Mouse (Mus musculus): Measurements from ENCODE around the gene Itpr1.

Gene Itpr1

DNA sequence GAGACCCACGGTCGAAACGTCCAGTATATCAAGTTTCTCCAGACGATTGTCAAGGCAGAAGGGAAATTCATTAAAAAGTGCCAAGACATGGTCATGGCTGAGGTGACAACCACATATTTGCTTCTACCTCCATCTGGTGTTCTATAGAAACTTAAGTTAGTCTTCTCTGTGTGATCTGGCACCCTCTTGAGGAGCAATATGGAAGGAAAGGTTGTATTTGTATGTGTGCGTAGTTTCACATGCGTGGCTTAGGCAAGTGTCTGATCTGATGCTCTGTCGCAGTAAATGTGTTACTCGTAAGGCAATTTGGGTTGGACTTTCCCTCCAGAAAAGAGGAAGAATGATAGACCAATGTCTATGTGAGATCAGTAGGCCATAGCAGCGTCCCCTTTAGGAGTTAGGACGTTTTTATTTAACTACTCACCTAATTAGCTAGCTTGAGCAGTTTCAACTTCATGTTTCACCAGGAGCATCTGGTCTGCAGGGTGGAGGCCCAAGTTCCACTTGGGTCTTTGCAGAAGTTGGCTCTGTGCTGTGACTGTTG lies 188.6 kb downstream of the Itpr1 start:
- peak; percentile 7 for DNase-seq (ENCODE audit: low read depth)

DNA sequence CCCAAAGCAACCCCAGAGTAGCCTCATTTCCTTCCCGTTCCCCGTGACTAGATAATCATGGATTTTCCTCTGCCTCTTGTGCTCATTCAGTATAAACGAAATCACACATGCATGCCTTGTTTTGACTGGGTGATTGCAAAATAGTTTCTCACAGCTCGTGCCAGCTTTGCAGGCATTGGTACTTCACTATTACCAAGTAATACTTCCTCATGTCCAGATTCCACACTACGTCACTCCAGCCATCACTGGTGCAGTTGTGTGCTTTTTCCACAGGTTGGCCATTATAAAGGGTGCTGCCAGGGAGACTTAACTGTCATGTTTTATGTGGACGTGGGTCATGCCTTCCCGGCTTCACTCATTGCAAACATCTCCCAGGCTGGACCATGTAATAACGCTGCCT lies 191.8 kb downstream of the Itpr1 start:
- DNase-seq (ENCODE audit: low read depth), result no peak

DNA sequence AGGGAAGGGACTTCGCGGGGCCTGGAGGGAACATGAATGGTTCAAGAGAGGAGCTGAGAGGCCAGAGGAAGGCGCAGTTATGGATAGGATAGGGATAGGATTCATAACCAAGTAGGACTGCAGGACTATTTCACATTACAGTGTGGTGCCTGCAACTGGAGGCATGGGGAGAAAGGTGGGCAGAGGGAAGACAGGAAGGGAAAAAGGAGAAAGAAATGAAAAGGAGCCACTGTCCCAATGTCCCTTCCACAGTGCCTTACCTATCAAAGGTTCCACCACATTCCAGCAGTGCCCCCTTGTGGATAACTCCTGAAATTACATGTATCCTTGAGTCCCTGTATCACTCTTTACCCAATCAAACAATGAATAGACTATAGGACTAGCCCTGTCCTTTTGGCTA lies 195.2 kb downstream of the Itpr1 start:
- DNase-seq (ENCODE audit: low read depth), result peak; percentile 80

DNA sequence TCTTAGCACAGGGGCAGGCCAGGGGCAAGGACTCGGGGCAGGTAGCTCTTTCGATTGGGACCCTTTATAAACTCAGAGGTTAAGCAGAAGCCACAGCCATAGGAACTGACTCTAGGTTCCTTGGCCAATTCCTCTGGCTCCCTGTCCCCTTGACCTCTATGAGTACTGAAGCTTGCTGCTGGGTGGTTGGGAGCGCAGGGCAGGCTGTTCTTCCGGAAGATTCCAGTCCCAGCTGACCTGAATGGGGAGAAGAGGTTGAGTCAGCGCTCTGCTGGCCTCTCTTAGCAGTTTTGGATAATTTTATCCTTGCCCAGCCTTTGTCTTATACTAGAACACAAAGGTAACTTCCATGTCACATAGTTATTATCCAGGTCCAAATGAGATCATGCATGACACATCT lies 195.8 kb downstream of the Itpr1 start:
- DNase-seq (ENCODE audit: low read depth), result no peak

DNA sequence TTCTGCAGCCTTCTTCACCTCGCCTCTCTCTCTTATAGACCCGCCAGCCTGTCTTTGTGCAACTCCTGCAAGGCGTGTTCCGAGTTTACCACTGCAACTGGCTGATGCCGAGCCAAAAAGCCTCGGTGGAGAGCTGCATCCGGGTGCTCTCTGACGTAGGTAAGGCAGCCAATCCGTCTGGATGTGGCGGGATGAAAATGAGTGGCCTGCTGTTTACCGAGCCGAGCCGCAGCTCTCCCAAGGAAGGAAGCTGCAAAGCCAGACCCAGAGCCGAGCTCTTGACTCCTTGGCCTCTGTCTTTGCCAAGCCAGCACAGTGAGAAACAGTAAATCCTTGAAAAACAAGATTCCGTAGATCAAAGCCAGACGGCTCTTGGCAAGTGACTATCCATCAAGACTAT lies 197.9 kb downstream of the Itpr1 start:
- no peak for DNase-seq (ENCODE audit: low read depth)

DNA sequence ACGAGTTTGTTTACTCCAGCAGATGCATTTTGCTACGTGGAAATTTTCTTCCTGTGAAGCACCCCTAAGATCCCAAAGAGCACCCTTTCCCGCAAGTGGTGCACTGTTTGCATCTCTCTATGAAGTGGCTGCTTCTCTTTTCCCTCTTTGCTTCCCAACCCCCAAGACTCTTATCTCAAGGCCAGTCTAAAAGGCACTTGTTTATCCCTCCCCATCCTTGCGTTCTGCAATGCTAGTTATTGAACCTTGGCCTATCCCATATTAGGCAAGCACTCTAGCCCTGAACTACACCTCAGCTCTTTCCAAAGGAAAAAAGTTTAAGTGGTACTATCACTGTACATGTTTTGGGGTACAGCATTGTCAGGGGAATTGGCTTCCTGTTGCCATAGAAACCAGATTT lies 198.3 kb downstream of the Itpr1 start:
- DNase-seq (ENCODE audit: low read depth), result no peak

DNA sequence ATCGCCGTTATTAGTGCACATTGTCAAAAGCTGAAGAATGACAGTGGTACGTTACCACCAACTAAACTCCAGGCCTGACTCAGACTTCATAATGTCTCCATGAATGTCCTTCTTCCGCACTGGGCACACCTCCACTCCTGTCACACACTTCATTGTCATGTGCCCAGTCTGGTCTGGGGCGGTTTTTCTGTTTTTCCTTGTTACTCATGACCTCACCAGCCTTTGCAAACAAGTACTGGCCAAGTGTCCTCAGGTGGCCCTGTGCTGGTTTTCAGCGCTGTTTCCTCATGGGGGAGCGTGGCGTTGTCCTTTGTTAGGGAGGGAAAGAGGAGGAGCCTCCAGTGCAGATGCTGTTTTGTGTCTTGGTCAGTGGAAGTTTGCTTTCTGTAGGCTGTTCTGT lies 200.1 kb downstream of the Itpr1 start:
- no peak for DNase-seq (ENCODE audit: low read depth)

DNA sequence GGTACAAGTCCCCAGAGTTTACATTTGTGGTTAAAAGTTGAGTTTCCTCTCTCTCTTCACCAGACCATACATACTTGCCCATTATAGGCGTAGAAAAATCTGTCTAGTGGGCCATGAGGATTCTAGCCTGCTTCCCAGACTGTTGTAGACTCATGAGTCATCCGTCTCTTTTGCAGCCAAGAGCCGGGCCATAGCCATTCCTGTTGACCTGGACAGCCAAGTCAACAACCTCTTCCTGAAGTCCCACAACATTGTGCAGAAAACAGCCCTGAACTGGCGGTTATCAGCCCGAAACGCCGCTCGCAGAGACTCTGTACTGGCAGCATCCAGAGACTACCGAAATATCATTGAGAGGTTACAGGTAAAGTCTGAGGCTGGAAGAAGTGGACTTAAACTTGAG lies 200.7 kb downstream of the Itpr1 start:
- no peak for DNase-seq (ENCODE audit: low read depth)

DNA sequence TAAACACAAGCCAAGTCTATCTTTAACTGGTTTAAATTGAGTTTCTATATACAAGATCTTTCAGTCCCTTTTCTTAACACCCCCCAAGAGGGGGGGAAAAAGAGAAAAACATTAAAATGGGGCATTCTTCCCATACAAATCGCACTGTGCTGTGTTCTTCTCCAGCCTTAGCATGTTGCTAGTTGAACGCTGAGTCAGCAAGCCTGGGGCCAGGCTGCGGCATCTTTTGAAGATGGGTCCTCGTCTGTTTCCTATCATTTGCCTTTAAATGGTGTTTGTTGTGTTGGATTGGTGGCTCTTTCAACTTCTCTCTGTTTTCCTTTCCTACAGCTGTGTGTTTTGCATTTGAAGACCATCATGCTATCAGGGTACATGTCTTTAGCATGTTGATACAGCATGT lies 203.0 kb downstream of the Itpr1 start:
- no peak for DNase-seq (ENCODE audit: low read depth)

DNA sequence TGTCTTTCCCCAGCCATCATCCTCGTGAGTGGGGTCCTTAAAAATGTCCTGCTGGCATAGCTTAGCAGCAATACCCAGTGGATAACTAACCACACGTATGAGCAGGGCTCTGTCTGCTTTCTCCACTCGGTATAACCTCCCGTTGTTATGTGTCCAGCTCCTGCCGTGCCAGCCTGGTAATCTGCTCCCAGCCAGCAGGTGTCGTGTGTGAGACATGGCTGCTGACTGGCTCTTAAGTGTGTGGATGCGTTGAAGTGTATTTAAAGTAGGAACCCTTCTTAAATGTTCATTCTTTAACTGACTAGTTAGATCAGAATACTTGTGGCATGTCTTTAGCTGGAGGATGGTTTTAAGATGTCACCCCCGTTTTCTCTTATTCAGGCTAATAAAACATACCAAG lies 204.6 kb downstream of the Itpr1 start:
- peak; percentile 61 for DNase-seq (ENCODE audit: low read depth)

DNA sequence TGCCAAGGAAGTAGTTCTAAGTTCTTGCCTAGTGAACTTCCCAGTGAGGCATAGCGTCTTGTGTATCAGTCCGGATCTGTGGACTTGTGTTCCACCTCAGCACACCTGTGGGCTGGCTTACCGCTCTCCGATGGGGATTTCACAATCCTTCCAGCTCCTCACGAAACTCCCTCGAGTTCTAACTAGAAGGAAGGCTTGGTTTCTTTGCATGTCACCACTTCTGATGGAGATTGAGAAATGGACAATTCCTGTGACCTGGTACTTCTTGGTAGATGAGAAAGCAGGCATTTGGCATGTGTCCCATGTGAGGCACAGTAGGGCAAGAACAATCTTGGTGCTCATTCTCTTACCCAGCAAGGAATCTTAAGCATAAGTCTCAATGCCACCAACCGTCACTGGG lies 205.3 kb downstream of the Itpr1 start:
- no peak for DNase-seq (ENCODE audit: low read depth)

DNA sequence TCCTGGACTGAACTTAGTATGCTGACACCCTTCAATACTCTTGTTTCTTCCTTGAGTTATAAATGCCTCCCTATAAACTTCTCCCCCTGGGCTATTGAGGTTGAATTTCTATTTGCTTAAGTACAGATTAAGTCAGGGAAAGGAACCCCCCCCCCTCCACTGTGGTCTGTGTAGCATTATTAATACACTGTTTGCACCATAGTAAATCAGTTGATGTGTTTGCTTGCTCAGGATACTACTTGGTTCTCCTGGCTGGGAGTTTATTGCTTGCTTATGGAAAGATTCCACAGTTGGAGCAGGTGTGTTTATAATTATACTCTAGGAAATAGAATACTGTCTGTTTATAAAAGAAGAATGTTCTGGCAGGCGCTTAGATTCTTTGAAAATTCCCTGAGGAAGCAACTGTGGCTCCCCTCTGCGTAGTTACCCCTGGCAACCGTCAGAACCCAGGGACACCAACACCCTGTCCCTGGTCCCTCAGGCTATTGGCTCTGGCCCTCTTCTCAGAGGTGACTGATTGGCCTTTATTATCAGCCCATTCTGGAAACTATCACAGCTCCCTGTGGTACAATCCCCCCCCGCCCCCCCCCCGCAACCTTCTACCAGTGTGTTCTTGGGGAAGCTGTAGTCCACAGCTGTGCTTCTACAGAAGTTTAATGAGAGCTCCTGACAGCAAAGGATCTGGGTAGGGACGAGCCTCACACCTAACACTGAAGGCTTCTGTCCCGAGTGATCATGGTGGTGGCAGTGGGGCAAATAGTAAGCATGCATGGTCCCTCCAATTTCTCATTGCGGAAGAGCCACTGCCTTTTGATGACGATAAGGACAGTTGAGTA lies 212.1 kb downstream of the Itpr1 start:
- DNase-seq (ENCODE audit: low read depth), result no peak

DNA sequence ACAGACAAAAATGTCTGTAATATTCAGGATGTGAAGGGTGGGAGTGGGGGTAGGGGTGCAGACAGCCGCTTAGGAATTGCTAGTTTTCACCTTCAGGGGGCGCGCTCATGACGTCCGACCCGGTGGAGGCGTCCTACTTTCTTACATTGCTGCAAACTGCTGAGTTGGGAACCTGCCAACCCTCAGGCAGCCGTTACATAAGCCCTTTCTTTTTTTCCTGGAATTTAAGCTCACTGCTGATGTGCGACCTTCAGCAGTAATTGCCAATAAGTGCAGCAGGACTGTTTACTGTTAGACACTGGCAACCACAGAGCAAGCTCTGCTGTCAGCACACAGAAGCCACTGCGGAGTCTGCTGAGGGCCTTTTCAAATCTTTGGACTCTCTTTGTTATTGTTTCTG lies 213.9 kb downstream of the Itpr1 start:
- DNase-seq (ENCODE audit: low read depth), result peak; percentile 73

DNA sequence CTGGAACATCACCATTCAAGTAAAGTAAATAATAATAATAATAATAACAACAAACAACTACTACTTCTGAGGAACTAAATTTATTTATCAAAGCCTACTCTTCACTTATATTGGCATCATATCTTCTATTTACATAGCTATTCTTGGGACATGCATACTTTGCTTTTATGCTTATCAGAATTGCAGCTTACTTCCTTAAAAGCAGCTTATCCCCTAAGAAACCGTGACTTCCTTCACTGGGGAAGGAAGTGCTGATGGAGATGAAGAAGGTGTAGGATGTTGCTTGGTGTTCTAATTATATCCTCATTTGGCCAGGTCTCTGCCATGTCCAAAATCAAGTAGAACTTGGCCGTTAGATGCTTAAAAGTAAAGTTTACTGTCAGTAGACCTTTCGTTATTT lies 215.5 kb downstream of the Itpr1 start:
- no peak for DNase-seq (ENCODE audit: low read depth)

DNA sequence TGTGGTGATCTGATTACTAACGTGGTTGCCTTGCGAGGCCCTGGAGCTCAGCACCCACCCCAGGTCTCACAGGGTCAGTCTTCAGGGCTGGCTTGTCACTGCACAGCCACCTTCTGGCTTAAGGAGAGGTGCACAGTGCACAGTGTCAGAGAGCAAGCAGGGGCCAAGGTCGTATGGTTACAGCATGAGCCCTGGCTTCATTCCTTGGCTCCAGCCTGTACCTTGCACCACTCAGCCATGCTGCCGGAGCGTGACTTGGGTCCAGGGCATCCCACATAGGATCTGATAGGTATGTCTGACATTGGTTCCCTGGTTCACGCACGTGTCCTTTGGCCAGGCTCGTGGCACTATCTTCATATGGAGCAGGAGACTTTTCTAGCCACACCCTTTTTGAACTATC lies 217.1 kb downstream of the Itpr1 start:
- DNase-seq (ENCODE audit: low read depth), result no peak

DNA sequence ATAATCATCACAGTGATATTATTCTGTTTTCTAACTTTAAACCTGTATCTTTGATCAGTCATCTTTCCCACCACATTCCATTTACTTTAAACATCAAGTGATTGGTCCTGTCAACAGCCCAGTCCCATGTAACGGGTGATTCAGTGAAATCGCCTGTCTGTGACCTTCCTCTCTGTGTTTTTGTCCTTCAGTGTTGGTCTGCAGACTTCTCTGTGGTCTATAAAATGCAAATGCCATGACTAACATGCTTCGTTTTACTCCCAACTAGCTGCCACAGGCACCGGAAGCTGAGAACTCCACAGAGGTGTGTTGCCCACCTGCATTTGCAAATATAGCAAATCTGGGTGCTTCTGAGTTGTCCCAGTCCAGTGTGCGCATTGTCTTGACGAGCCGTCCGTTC lies 218.3 kb downstream of the Itpr1 start:
- no peak for DNase-seq (ENCODE audit: low read depth)

DNA sequence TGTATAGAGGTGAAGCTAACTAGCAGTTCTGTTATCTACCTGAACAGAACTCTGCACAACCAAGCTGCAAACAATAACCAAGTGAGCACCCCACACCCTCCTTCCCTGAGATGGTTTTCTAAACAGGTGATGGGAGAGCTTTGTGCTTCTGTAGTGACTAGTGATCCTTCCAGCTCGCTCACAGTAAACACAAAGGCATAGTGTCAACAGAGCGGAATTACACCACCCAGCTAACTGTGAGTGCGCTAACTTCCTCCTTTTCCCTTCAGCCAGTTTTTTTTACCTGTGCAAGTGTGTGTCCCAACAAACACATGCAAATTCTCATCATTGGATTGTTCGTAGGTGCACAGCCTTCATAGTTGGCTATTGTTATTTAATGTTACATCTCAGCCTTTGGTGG lies 219.9 kb downstream of the Itpr1 start:
- no peak for DNase-seq (ENCODE audit: low read depth)

DNA sequence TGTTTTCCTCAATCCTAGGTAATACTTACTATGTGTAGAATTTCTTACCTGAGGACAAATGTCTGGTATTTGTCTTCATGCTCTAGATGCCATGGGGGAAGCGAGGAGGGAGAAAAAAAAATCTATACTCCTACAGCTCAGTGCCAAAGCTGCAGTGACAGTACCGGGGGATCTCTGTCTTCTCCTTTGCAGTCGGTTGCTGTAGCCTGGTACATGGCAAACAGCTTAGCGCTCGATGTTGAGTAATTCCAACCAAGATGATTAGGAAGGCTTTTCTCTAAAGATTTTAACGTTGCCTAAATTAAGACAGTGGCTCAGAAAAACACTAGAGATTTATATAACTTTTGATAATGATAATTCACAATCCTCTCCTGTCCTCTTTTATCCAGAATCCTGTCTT lies 221.9 kb downstream of the Itpr1 start:
- no peak for DNase-seq (ENCODE audit: low read depth)

DNA sequence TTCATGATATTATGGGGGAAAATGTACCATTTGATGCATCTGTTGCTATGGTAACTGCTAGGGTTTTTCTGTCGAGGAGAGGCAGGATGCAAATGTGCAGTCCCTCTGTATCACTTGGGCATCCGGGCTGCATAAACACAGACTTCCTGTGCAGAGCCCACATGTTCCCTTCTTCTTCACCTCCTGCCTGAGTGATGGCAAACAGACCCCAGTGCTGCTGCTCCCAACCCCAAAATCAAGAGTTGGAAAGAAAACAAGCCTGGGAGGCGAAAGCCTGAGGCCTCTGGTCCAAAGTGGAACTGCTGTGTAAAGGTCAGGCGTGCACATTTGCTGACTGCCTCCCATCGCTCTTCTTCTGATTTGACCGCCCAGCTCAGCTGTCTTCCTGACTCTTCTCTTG lies 222.6 kb downstream of the Itpr1 start:
- no peak for DNase-seq (ENCODE audit: low read depth)

DNA sequence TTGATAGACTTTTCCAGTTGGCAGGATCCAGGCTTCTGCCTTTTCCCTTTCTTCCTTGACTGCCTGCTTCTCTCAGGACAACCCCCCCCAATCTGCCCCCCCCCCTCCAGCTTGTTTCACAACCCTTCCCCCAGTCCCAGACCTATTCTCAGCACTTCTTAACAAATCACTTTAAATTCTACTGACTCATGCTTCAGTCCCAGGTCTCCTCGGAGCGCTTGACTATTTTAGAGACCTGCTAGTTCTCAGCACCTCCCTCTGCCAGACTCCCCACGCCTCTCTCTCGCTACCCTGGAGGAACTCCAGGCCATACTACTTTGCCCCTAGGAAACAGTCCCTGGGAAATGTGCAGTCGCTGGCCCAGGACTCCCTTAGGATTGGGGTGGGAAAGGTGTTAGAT lies 223.7 kb downstream of the Itpr1 start:
- no peak for DNase-seq (ENCODE audit: low read depth)

DNA sequence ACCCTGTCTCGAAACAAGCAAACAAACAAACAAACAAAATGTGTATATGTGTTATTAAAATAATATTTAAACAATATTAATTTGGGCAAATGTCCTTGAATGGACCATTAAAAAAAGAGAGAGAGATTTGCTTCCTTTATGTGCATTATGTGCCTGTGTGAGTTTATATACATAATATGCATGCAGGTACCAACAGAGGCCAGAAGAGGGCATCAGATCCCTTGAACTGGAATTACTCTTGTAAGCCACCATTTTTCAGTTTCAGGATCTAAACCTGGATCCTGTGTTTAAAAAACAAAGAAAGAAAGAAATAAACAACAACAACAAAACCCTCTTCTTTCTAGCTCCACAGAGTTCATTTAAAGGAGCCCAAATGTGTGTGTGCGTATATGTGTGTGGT lies 228.4 kb downstream of the Itpr1 start:
- DNase-seq (ENCODE audit: low read depth), result peak; percentile 29

DNA sequence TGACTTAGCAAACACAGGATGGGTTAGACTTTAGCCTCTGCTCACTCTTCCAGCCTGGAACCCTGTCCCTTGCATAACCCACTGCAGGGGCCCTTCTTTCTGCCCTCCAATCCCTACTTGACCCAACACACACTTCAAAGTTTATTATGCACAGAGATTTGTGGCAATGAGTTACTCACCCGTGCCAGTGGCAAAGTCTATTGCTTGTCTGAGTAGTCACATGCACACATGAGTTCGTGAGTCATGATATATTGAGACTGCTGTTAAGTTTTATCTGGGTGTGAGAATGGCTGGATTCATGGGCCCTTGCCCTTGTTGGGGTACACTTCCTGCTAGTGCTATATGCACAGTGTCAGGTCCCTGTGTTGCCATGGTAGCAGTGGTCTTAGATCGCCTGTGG lies 229.4 kb downstream of the Itpr1 start:
- DNase-seq (ENCODE audit: low read depth), result no peak

DNA sequence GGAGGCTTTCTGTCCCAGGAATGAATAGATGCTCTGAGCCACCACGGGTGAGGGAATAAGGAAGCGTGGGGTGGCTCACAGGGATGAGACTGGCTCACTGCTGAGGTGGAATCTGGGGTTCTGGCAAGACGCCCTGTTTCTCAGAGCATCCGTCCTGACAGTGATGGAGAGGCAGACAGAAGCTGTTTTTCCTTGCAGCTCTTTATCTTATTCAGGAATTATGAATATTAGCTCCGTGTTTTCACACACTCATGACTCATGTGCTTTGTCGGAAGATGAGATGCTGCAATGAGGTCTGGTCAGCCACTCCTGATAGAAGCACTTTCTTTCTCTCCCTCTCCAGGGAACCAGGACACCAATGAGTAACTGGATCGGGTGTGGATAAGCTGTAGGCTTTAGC lies 231.5 kb downstream of the Itpr1 start:
- DNase-seq (ENCODE audit: low read depth), result no peak

DNA sequence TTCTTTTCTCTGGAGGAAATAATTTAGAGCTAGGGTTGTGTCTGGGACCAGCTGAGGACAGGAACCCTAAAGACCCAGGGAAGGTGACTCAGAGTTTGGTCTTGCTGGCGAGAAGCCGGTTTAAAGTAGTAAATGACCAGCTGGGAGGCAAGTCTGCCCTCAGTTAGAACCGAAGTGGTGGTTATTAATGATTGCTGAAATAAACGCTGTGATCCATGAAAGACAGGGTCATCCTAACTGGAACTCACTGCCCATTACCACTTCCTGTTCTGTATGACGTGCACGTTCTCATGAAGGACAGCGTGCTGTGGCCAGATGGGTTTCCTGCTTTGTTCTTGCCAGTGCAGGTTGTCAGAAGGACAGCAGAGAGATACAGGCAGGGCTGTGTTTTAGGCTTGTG lies 232.1 kb downstream of the Itpr1 start:
- no peak for DNase-seq (ENCODE audit: low read depth)

All from naive thymus-derived CD4-positive, alpha-beta T cell, adult 2 months (primary cell).